Mouse (Mus musculus) thymus, adult 2 months (tissue): ENCODE data around the gene Shc1. TPM values are rescaled to one million over a fixed set of nuclear protein-coding genes. Genes with fewer than 3 reads are reported as not detected.
"Not testable (repeated sequence)": the region's sequence is repeated elsewhere in the genome, so short reads cannot be mapped to it uniquely, and the experiment has no call there.

Experiments
- DNase-seq: peaks from one replicate; pipeline ENCODE4 v3.0.0; 2021
- H3K27ac ChIP-seq: fragments of 200-500 bp; 2 replicates; pipeline ENCODE4 v1.5.1; 2012; ENCODE audit warnings: low read length, control low read depth; ENCODE audit not compliant: control insufficient read depth, insufficient read depth
- H3K27me3 ChIP-seq: fragments of 200-500 bp; 2 replicates; pipeline ENCODE4 v1.6.1; 2012; ENCODE audit warnings: mild to moderate bottlenecking, low read length, moderate library complexity, mixed read lengths; ENCODE audit not compliant: control insufficient read depth, insufficient read depth
- H3K36me3 ChIP-seq: fragments of 200-500 bp; 2 replicates; pipeline ENCODE4 v1.6.1; 2012; ENCODE audit warnings: mild to moderate bottlenecking, low read length, moderate library complexity; ENCODE audit not compliant: control insufficient read depth, insufficient read depth
- H3K4me1 ChIP-seq: fragments of 200-500 bp; replicated peaks from 2 replicates; pipeline ENCODE4 v1.6.1; 2012; ENCODE audit warnings: low read length; ENCODE audit not compliant: control insufficient read depth, insufficient read depth
- H3K4me3 ChIP-seq: fragments of 200-500 bp; 2 replicates; pipeline ENCODE4 v1.5.1; 2012; ENCODE audit warnings: mild to moderate bottlenecking, low read length, control low read depth, moderate library complexity; ENCODE audit not compliant: control insufficient read depth, insufficient read depth
- CTCF ChIP-seq: fragments of 200-500 bp; IDR thresholded peaks from 2 replicates; pipeline ENCODE4 v1.5.1; 2012; ENCODE audit warnings: mild to moderate bottlenecking, control low read depth, low read length, moderate library complexity, borderline replicate concordance; ENCODE audit not compliant: control insufficient read depth, poor library complexity, insufficient read depth; ENCODE audit errors: extremely low read depth
- POLR2A ChIP-seq: fragments of 200-500 bp; IDR thresholded peaks from 2 replicates; pipeline ENCODE4 v1.6.1; 2012; ENCODE audit warnings: mild to moderate bottlenecking, low read length, control low read depth, moderate library complexity; ENCODE audit not compliant: control insufficient read depth, poor library complexity, insufficient read depth; ENCODE audit errors: extremely low read depth
- WGBS: fragments of 180-500 bp; shearing (Covaris S2); methylation state at CpG from one replicate; pipeline ENCODE4 v1.1.7; 2018; 5-methylcytosine and 5-hydroxymethylcytosine counted together
- polyA plus RNA-seq: library from polyadenylated mRNA; depleted of rRNA; stranded (reverse); fragments of >200 nt; gene quantifications from 2 replicates; pipeline ENCODE4 v1.2.3, GENCODE M21; 2012

Shc1 gene
- polyA plus RNA-seq, 1 experiment, result 89.9 TPM

DNA sequence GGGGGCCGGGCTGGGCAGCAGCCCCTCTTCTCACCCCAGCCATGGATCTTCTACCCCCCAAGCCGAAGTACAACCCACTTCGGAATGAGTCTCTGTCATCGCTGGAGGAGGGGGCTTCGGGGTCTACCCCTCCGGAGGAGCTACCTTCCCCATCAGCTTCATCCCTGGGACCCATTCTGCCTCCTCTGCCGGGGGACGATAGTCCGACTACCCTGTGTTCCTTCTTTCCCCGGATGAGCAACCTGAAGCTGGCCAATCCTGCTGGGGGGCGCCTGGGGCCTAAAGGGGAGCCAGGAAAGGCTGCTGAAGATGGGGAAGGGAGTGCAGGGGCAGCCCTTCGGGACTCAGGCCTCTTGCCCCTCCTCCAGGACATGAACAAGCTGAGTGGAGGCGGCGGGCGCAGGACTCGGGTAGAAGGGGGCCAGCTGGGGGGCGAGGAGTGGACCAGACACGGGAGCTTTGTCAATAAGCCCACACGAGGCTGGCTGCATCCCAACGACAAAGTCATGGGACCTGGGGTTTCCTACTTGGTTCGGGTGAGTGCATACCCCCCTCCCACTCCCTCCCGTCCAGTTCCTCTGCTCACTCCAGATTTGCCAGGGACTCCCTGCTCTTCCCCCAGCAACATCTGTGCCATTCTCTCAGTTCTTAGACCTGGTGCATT, 3.7 kb downstream of the Shc1 start:
- Histone ChIP-seq H3K27me3 (no peaks in the 10 kb centered on the region), H3K27ac (no peak overlapping the region), H3K4me1 (peaks cover 9% of the 10 kb centered on the region), H3K4me3 (no peak overlapping the region), H3K36me3 (peaks cover 18% of the 10 kb centered on the region)
- WGBS, result 74% methylated on average over 22 of the region's 22 CpGs
- DNase-seq, result no peak
- TF ChIP-seq CTCF (no peak), POLR2A (no peak)

- H3K4me1 ChIP-seq, result peaks cover 9% of the 10 kb centered on the region
- H3K36me3 ChIP-seq, result peaks cover 25% of the 10 kb centered on the region
- TF ChIP-seq CTCF (no peak), POLR2A (no peak)
- no peaks in the 10 kb centered on the region for H3K27me3 ChIP-seq
- DNase-seq, result no peak
- no peak overlapping the region for H3K4me3 ChIP-seq
- no peak overlapping the region for H3K27ac ChIP-seq
- 77% methylated on average over 6 of the region's 6 CpGs for WGBS
Observed at GRCm38 (mm10) chr3:89422556-89423205, 4.4 kb downstream of the Shc1 start.

GRCm38 (mm10) chr3:89424416-89425140, 6.3 kb downstream of the Shc1 start:
- no peak overlapping the region for H3K4me3 ChIP-seq
- peaks cover 3% of the 10 kb centered on the region for H3K4me1 ChIP-seq
- H3K27me3 ChIP-seq, result no peaks in the 10 kb centered on the region
- WGBS, result 97% methylated on average over 5 of the region's 5 CpGs
- H3K36me3 ChIP-seq, result peaks cover 28% of the 10 kb centered on the region
- no peak overlapping the region for H3K27ac ChIP-seq
- DNase-seq, result no peak
- no peak for TF ChIP-seq CTCF

DNA sequence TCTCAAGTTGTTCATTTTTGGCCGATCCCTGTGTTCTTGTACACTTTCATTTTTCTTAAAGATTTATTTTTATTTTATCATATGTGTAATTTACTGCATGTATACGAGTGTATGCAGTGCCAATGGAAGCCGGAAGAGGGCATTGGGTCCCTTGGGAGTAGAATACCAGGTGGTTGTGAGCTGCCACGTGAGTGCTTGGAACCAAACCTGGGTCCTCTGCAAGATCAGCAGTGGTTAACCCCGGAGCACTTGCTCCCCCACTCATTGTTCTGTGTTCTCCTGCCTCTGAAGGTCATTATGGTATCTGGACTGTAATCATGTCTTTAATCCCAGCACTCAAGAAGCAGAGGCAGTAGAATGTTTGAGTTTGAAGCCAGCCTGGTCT, 6.9 kb downstream of the Shc1 start:
- 95% methylated on average over 5 of the region's 5 CpGs for WGBS
- no peak overlapping the region for H3K27ac ChIP-seq
- H3K4me3 ChIP-seq, result no peak overlapping the region
- no peaks in the 10 kb centered on the region; the same call in 1 of the 2 replicates for H3K4me1 ChIP-seq
- TF ChIP-seq POLR2A (no peak), CTCF (no peak)
- no peak for DNase-seq
- H3K27me3 ChIP-seq, result no peaks in the 10 kb centered on the region
- peaks cover 28% of the 10 kb centered on the region for H3K36me3 ChIP-seq

DNA sequence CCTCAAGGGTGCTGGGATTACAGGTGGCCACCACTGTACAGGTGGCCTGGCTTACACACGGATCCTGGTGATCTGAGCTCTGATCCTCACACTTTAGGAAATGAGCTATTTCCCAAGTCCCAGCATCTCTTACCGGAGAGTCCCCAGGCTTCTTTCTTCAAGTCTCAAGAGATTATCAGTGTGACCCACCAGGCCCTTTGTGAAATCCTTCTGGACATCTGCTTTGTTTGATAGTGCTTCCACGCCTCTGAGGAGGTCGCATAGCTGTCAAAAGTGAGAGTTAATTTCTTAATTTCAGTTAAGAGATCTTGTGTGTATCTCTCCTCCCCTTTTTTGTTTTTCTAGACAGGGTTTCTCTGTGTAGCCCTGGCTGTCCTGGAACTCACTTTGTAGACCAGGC, 7.6 kb downstream of the Shc1 start:
- no peak overlapping the region for H3K4me3 ChIP-seq
- peaks cover 28% of the 10 kb centered on the region for H3K36me3 ChIP-seq
- peaks cover under 1% of the 10 kb centered on the region for H3K4me1 ChIP-seq
- H3K27ac ChIP-seq, result no peak overlapping the region
- no peaks in the 10 kb centered on the region for H3K27me3 ChIP-seq
- TF ChIP-seq CTCF (no peak), POLR2A (no peak)
- DNase-seq, result no peak
- 98% methylated on average over 4 of the region's 4 CpGs for WGBS

DNA sequence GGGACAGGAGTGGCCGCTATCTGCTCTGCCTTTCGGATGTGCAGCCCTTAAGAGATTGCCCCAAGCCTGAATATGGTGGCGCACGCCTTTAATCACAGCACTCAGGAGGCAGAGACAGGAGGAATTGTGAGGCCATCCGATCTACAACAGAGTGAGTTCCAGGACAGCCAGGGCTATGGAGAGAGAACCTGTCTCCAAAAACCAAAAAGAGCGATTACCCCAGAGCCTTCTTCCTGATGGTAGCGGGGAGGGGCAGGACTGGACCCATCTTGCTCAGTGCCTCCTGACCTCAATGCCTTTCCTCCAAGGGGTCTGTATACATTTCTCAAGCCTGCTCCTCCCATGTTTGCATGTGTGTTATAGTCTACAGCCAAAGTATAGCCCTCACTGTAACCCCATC, 10.8 kb downstream of the Shc1 start:
- H3K4me1 ChIP-seq, DNase-seq, H3K4me3 ChIP-seq, H3K27ac ChIP-seq, H3K27me3 ChIP-seq: not testable (repeated sequence)
- 97% methylated on average over 7 of the region's 7 CpGs for WGBS
- peaks cover 21% of the 10 kb centered on the region for H3K36me3 ChIP-seq
